8 mouse cellular contexts compared by ENCODE assay signal in genomic region chr6:146795924-146796545, GRCm38 (mm10). TPM values are rescaled to one million over a fixed set of nuclear protein-coding genes. Genes with fewer than 3 reads are reported as not detected.
DNase-seq lines count a peak whose midpoint lies in the region; ATAC-seq and TF ChIP-seq lines count a peak whose summit lies in the region.

Gene Arntl2, plus strand, starts transcription at chr6:146796055.

- TF ChIP-seq CTCF in layer of hippocampus, adult 2 months (conservative IDR thresholded peaks at IDR 0.05) = no peak

- peak within 1 kb of the TSS; percentile 53 for H3K27ac ChIP-seq in layer of hippocampus, adult 2 months

- peak within 1 kb of the TSS; percentile 72 for H3K4me3 ChIP-seq in layer of hippocampus, adult 2 months

- peak; percentile 65 for ATAC-seq in neutrophil, adult 5-6 weeks (ENCODE audit: extremely low read depth, insufficient number of reproducible peaks, low FRiP score, poor library complexity, severe bottlenecking)

- DNase-seq in Muller cell, postnatal 12 days (ENCODE audit: inconsistent ontology term) = peak; percentile 88
- DNase-seq in cerebellum, adult 9-10 months = peak; percentile 26
- DNase-seq in frontal cortex, adult 2 months (ENCODE audit: extremely low spot score in 1 of 2, low spot score in 1 of 2) = peak; percentile 25 to 72
- peak; percentile 81 for DNase-seq in heart, postnatal 4 days
- DNase-seq in layer of hippocampus, adult 2 months (ENCODE audit: low spot score in 2 of 2) = peak; percentile 71 to 72
- peak; percentile 65 to 69 for DNase-seq in lung, adult 18-20 months
- peak; percentile 35 for DNase-seq in thymus, postnatal 25 days

RNA-seq across cellular contexts. Expression of gene Arntl2, which starts in this region (rescaled TPM):
- 19.9 and 20.6 TPM in 2 replicates for polyA plus RNA-seq in frontal cortex, adult 2 months (2012; rRNA removed)
- total RNA-seq in heart, postnatal 4 days (2021) = 1 to 10 TPM; 1.4 to 2.1 TPM
- 10 to 100 TPM in 1 of 2 experiments, 1 to 10 TPM in 1; 9.0 to 10.4 TPM for total RNA-seq in layer of hippocampus, adult 2 months (2021)
- 0.93 TPM in 1 of 2 replicates, not detected in the other for total RNA-seq in neutrophil, adult 5-6 weeks (2017)

Comparison
In these comparisons a context has a peak if more than half of its experiments do, and no peak if none do; other contexts are left out.
1. Peak in every context shown above with its lines: DNase-seq, ATAC-seq, H3K4me3 ChIP-seq and H3K27ac ChIP-seq.
2. Peak in ATAC-seq in neutrophil, adult 5-6 weeks; RNA of the gene not detected or under 1 TPM.
3. DNase-seq: peak in every context shown above with its lines; median percentile 88 in Muller cell, postnatal 12 days; 81 in heart, postnatal 4 days; 72 in layer of hippocampus, adult 2 months; 67 in lung, adult 18-20 months; 48 in frontal cortex, adult 2 months; 35 in thymus, postnatal 25 days; 26 in cerebellum, adult 9-10 months.